Mouse (Mus musculus): ENCODE measurements at regions not wholly inside any gene's neighbourhood (a gene's known extent, or its start where the extent isn't known, plus 50 kb on each side); places are given as distances from the start of the nearest gene placed in this dataset.

GRCm38 (mm10) chr13:110497461-110497860 is 102.6 kb downstream of the Plk2 start:
- TF ChIP-seq CTCF (IDR thresholded peaks at IDR 0.05; ENCODE audit: borderline replicate concordance, insufficient read depth, low read depth, low read length) (no peak), POLR2A (IDR thresholded peaks at IDR 0.05; ENCODE audit: borderline replicate concordance, insufficient read depth, low read length) (no peak)
